Mouse (Mus musculus) liver, adult 2 months (tissue): ENCODE measurements around the gene Arhgef3. TPM values are rescaled to one million over a fixed set of nuclear protein-coding genes. Genes with fewer than 3 reads are reported as not detected.
"Not testable (repeated sequence)": the region's sequence is repeated elsewhere in the genome, so short reads cannot be mapped to it uniquely, and the experiment has no call there.

Source experiments
- DNase-seq: peaks from one replicate; pipeline ENCODE4 v3.0.0-alpha.2; 2011; ENCODE audit warnings: low read depth, low spot score; ENCODE audit errors: extremely low read depth
- H3K27ac ChIP-seq: fragments of 200-500 bp; replicated peaks from 2 replicates; pipeline ENCODE4 v1.5.1; 2012; ENCODE audit warnings: low read depth, mild to moderate bottlenecking, control low read depth, inconsistent platforms, low read length; ENCODE audit not compliant: insufficient read depth
- H3K27me3 ChIP-seq: fragments of 200-500 bp; 2 replicates; pipeline ENCODE4 v1.6.1; 2012; ENCODE audit warnings: mild to moderate bottlenecking, moderate library complexity, low read length, inconsistent platforms; ENCODE audit not compliant: control insufficient read depth, insufficient read depth
- H3K36me3 ChIP-seq: fragments of 200-500 bp; 2 replicates; pipeline ENCODE4 v1.6.1; 2012; ENCODE audit warnings: low read length, inconsistent platforms; ENCODE audit not compliant: control insufficient read depth, insufficient read depth
- H3K4me1 ChIP-seq: fragments of 200-500 bp; 2 replicates; pipeline ENCODE4 v1.6.1; 2011; ENCODE audit warnings: low read length; ENCODE audit not compliant: control insufficient read depth, insufficient read depth
- H3K4me3 ChIP-seq: fragments of 200-500 bp; 2 replicates; pipeline ENCODE4 v1.5.1; 2011; ENCODE audit warnings: low read depth, mild to moderate bottlenecking, control low read depth, low read length, moderate library complexity; ENCODE audit not compliant: insufficient read depth
- H3K79me2 ChIP-seq: fragments of 200-500 bp; 2 replicates; pipeline ENCODE4 v1.6.1; 2012; ENCODE audit warnings: inconsistent platforms, mild to moderate bottlenecking, low read length, moderate library complexity; ENCODE audit not compliant: control insufficient read depth, insufficient read depth
- H3K9ac ChIP-seq: fragments of 200-500 bp; 2 replicates; pipeline ENCODE4 v1.6.1; 2012; ENCODE audit warnings: low read depth, mild to moderate bottlenecking, control low read depth, inconsistent platforms, low read length
- CTCF ChIP-seq: fragments of 200-500 bp; IDR thresholded peaks from 2 replicates; pipeline ENCODE4 v1.5.1; 2011; ENCODE audit warnings: low read depth, low read length, control low read depth
- POLR2A ChIP-seq: fragments of 200-500 bp; IDR thresholded peaks from 2 replicates; pipeline ENCODE4 v1.6.1; 2011; ENCODE audit warnings: low read length, control low read depth; ENCODE audit not compliant: insufficient read depth; ENCODE audit errors: extremely low read depth
- WGBS: fragments of 180-500 bp; shearing (Covaris S2); methylation state at CpG from one replicate; pipeline ENCODE4 v1.1.7; 2018; 5-methylcytosine and 5-hydroxymethylcytosine counted together
- polyA plus RNA-seq: library from polyadenylated mRNA; depleted of rRNA; stranded (reverse); fragments of >200 nt; gene quantifications from 2 replicates; pipeline ENCODE4 v1.2.3, GENCODE M21; 2012
- total RNA-seq: library from RNA; depleted of rRNA; stranded (reverse); fragments of >200 nt; gene quantifications from 2 replicates; pipeline ENCODE4 v1.2.3, GENCODE M21; 2014

Gene Arhgef3
- total and polyA plus RNA-seq, 2 experiments, result 6.4 to 19.3 TPM

GRCm38 (mm10) chr14:27199870-27200269, 85.2 kb downstream of the Arhgef3 start:
- TF ChIP-seq POLR2A, result no peak
- no peak for TF ChIP-seq CTCF
- WGBS, result 98% methylated on average over 11 of the region's 11 CpGs
- DNase-seq, result no peak
- H3K36me3 ChIP-seq, result no peaks in the 10 kb centered on the region
- H3K4me3 ChIP-seq, result no peak overlapping the region
- H3K79me2 ChIP-seq, result no peaks in the 10 kb centered on the region
- H3K4me1 ChIP-seq, result peaks cover 5% of the 10 kb centered on the region
- H3K9ac ChIP-seq, result no peak overlapping the region
- no peaks in the 10 kb centered on the region for H3K27me3 ChIP-seq
- no peak overlapping the region for H3K27ac ChIP-seq

GRCm38 (mm10) chr14:27200743-27201576, 86.3 kb downstream of the Arhgef3 start:
- H3K27me3 ChIP-seq, result no peaks in the 10 kb centered on the region
- H3K36me3 ChIP-seq, result no peaks in the 10 kb centered on the region
- no peak overlapping the region for H3K9ac ChIP-seq
- no peak overlapping the region for H3K27ac ChIP-seq
- no peak for DNase-seq
- H3K4me3 ChIP-seq, result no peak overlapping the region
- 90% methylated on average over 12 of the region's 12 CpGs for WGBS
- TF ChIP-seq POLR2A (no peak), CTCF (no peak)
- H3K4me1 ChIP-seq, result peaks cover 12% of the 10 kb centered on the region
- no peaks in the 10 kb centered on the region for H3K79me2 ChIP-seq

- Histone ChIP-seq H3K27ac (no peak overlapping the region), H3K4me1 (peaks cover 17% of the 10 kb centered on the region), H3K27me3 (no peaks in the 10 kb centered on the region), H3K9ac (no peak overlapping the region), H3K36me3 (no peaks in the 10 kb centered on the region), H3K79me2 (no peaks in the 10 kb centered on the region), H3K4me3 (no peak overlapping the region)
- no peak for DNase-seq
- WGBS, result 93% methylated on average over 5 of the region's 5 CpGs
- TF ChIP-seq CTCF, result no peak
- no peak for TF ChIP-seq POLR2A
Observed at GRCm38 (mm10) chr14:27201824-27202223, 87.1 kb downstream of the Arhgef3 start.

GRCm38 (mm10) chr14:27204704-27205103, 90.0 kb downstream of the Arhgef3 start:
- H3K79me2 ChIP-seq, result no peaks in the 10 kb centered on the region
- peaks cover 17% of the 10 kb centered on the region for H3K4me1 ChIP-seq
- no peaks in the 10 kb centered on the region for H3K36me3 ChIP-seq
- no peak overlapping the region for H3K27ac ChIP-seq
- DNase-seq, result peak; percentile 79
- no peaks in the 10 kb centered on the region for H3K27me3 ChIP-seq
- 27% methylated on average over 2 of the region's 2 CpGs for WGBS
- H3K4me3 ChIP-seq, result no peak overlapping the region
- H3K9ac ChIP-seq, result no peak overlapping the region
- no peak for TF ChIP-seq CTCF
- no peak for TF ChIP-seq POLR2A

GRCm38 (mm10) chr14:27206443-27206842, 91.7 kb downstream of the Arhgef3 start:
- no peaks in the 10 kb centered on the region for H3K36me3 ChIP-seq
- no peak overlapping the region for H3K9ac ChIP-seq
- no peak for DNase-seq
- H3K27me3 ChIP-seq, result no peaks in the 10 kb centered on the region
- H3K79me2 ChIP-seq, result no peaks in the 10 kb centered on the region
- peaks cover 24% of the 10 kb centered on the region for H3K4me1 ChIP-seq
- no peak overlapping the region for H3K27ac ChIP-seq
- no peak for TF ChIP-seq CTCF
- TF ChIP-seq POLR2A, result no peak
- H3K4me3 ChIP-seq, result no peak overlapping the region

GRCm38 (mm10) chr14:27209542-27209941, 94.8 kb downstream of the Arhgef3 start:
- Histone ChIP-seq H3K27ac (no peak overlapping the region; the same call in 1 of the 2 replicates), H3K4me3 (no peak overlapping the region), H3K9ac (no peak overlapping the region), H3K27me3 (no peaks in the 10 kb centered on the region), H3K4me1 (peaks cover 25% of the 10 kb centered on the region), H3K79me2 (0 out of 2 replicates have a peak, but pooled peaks cover 4% of the 10 kb centered on the region), H3K36me3 (no peaks in the 10 kb centered on the region)
- WGBS, result 65% methylated on average over 4 of the region's 4 CpGs
- no peak for TF ChIP-seq POLR2A
- TF ChIP-seq CTCF, result no peak
- DNase-seq, result peak; percentile 84

GRCm38 (mm10) chr14:27210801-27211200, 96.1 kb downstream of the Arhgef3 start:
- WGBS, result 19% methylated on average over 9 of the region's 9 CpGs
- not testable (repeated sequence) for H3K27ac ChIP-seq, H3K4me3 ChIP-seq, H3K36me3 ChIP-seq, H3K27me3 ChIP-seq, H3K79me2 ChIP-seq, H3K9ac ChIP-seq
- DNase-seq, result peak; percentile 97
- H3K4me1 ChIP-seq, result peaks cover 18% of the 10 kb centered on the region
